Mouse (Mus musculus) C2C12 (cell line): Measurements from ENCODE around the gene Slc39a8.

Experiments
- CEBPB ChIP-seq: IDR thresholded peaks from one replicate; pipeline ENCODE4 v1.6.1; 2011; ENCODE audit warnings: low read depth, mild to moderate bottlenecking, control low read depth, moderate library complexity
- CTCF ChIP-seq: IDR thresholded peaks from one replicate; pipeline ENCODE4 v1.5.1; 2011; ENCODE audit not compliant: control insufficient read depth, insufficient read depth, insufficient read length
- MAX ChIP-seq: IDR thresholded peaks from one replicate; pipeline ENCODE4 v1.6.1; 2011; ENCODE audit warnings: mild to moderate bottlenecking, control low read depth
- MYOD1 ChIP-seq: IDR thresholded peaks from one replicate; pipeline ENCODE4 v1.6.1; 2011; ENCODE audit warnings: low read depth; ENCODE audit not compliant: control insufficient read depth, insufficient read length
- MYOG ChIP-seq: IDR thresholded peaks from one replicate; pipeline ENCODE4 v1.6.1; 2011; ENCODE audit not compliant: control insufficient read depth, insufficient read length; ENCODE audit errors: extremely low read depth
- USF1 ChIP-seq: IDR thresholded peaks from one replicate; pipeline ENCODE4 v1.6.1; 2011; ENCODE audit warnings: low read depth, mild to moderate bottlenecking, control low read depth, moderate library complexity

DNA sequence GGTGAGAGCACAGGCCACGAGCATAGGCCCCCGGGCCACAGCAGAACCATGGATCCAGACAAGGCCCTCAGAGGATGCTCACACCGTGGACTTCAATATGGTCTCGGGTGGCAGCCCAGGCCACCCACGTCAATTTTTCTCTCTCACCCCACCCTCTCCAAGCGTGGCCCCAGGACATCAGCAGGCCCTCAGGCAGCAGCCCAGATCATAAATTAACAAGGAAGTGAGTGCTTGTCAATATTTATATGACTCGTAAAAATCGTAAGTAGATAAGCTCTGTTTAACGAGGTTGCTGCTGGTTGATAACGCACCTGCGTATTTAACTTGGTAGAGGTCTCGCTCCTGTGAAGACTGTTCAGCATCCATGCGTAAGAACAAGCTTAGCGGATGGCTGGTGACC lies 10.4 kb upstream of the Slc39a8 start:
- TF ChIP-seq USF1 (no peak), CTCF (no peak), MYOD1 (no peak), MAX (no peak), CEBPB (no peak), MYOG (no peak)
